Mouse (Mus musculus) WW6 (cell line): ENCODE results near the gene Nipa2.

Experiments
- DNase-seq: peaks from one replicate; pipeline ENCODE4 v3.0.0-alpha.2; 2013; ENCODE audit warnings: low read depth, low spot score

Gene Nipa2

DNA sequence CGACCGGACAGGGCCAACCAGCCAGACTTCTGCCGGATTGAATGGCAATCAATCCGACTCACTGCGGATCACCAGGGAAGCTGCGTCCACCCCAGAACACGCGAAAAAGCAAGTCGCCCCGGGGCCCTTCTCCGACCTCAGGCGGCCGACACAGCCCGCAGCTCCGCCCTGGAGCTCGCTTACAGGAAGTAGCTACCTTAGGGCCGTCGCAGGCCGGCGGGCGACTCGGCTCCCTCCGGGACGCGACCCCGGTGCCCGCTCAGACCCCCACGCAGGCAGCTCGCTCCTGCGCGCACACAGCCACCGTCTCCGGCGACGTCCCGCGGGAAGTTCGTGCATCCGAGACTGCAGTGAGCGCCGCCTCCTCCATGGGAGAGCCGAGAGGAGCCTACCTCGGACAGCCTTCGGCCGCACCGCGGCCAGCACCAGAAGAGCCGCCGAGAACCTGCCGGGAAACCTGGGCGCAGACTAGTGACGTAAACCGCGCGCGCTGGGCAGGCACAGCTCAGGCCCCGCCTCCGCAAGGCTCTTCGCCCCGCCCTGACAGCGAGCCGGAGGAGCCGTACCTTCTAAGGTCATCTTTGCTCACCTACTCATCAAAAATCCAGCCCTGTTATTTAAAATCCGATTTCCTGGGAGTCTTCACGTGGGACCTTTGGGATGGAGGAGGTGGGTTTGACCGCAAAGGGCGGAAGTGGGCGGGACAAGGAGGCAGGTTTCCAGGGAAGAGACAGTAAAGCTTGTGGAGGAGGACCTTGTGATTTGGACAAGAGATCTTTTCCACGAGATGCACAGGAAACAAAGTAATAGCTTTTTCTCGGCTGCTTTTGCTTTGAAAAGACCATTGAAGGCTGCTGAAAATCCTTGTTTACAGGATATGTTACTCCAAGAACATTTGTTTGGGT is at the start of gene Nipa2:
Nipa2 (minus strand) TSS at position 473 of the 905 bp plus-strand sequence.
- DNase-seq = peak; percentile 86

DNA sequence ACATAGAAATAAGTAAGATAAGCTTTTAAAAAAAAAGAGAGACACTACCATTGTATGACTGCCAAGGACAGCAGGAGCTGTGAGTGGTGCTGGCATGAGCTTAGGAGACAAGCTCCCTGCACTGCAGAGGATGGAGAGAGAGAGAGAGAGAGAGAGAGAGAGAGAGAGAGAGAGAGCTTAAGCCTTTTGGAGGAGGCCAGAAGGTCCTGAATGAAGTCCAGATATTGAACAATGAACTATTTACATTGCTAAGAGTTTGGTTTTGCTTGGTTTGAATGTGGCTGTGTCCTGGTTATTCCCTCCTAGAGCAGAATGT is 48.7 kb upstream of the Nipa2 start:
- no peak for DNase-seq

DNA sequence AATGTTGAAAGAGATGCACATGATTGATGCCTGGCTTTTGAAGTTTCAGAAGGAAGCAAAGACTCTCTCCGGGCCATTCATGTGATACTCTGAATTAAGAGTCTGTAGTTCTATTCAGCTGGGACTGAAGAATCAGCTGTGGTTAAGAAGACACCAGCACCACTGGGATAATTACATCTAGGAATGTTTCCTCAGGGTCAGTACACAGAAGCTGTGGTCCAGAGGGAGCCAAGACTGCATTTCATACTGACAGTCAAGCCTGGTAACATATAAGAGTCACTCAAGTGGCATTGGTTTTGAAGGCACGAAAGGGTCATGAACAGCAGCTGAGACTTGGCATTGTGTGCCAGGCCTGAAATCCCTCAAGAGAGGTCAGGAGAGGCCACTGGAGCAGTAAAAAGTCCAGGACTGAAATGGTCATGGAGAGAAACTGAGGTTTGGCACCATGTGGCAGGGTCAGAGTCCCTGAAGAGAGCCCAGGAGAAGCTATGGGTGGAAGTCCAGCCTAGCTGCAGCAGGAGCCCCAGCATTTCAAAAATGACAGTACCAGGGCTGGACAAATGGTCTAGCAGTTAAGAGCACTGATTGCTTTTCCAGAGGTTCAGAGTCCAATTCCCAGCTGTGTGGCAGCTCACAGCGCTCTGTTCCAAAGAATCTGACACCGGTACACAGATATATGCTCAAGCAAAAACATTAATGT is 48.2 kb upstream of the Nipa2 start:
- no peak for DNase-seq

DNA sequence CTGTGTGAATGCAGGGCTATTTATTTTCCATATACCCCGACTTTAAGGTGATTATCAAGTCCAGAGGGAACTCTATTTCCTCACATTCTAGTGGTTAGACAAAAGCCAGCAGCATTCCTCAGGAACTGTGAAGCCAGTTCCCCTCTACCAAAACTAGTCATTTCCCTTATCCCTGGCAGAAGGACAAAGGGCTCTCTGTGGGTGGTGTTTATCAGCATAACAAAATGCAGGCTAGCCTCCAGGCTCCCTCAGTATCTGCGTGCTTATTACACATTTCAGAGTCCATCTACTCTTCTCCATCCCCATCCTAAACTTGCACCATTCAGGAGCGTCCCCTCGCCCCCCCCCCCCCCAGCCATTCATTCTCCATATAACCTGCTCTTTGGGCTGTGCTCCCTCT is 36.7 kb upstream of the Nipa2 start:
- no peak for DNase-seq

DNA sequence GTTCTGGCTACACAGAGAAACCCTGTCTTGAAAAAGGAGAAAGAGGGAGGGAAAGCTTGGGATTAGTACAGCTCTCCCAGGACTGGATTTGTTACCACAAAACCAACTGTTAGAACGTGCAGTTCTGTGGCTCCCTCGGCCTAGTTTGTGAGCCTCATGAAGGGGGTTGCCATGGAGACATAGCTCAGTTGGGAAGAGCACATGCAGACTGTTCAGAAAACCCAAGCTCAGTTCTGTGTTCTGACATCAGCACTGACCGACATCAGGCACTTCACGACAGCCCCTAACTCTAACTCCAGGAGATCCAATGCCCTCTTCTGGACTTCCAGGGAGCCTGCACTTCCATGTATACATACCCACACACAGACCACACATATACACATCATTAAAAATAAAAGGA is 32.7 kb upstream of the Nipa2 start:
- DNase-seq = no peak

DNA sequence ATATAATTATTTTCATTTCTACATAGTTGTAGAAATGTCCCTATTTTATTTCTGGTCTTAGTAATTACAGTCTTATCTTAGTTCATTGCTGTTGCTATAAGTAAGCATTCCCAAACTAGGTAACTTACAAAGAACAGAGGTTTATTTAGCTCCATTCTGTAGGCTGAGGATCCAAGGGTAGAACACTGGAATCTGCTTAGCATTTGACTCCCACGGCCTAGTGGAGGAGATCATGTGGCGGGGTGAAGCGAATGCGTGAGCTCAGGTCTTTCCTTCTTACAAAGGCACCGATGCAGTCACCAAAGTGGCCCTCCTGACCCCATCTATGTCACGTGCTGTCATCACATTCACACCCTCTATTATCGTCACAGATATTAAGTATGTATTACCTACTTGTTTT is 29.6 kb upstream of the Nipa2 start:
- DNase-seq = no peak

DNA sequence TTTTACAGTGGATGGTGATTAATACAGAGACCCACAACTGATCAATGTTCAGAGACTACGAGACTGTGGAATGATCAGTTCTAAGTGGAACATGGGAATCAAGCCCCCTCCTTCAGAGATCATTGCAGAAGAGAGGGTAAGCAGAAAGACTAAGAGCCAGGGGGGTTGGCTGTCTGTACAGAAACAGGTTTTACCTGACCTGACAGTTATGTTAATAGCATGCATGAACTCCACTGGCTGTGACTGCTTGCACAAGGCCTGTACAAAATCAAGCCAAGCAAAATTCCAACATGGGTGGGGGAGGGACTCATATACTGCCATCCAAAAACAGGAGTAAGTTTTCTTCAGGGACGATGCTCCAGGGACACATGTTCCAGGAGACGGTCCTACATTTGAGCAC is 28.9 kb upstream of the Nipa2 start:
- DNase-seq = no peak

DNA sequence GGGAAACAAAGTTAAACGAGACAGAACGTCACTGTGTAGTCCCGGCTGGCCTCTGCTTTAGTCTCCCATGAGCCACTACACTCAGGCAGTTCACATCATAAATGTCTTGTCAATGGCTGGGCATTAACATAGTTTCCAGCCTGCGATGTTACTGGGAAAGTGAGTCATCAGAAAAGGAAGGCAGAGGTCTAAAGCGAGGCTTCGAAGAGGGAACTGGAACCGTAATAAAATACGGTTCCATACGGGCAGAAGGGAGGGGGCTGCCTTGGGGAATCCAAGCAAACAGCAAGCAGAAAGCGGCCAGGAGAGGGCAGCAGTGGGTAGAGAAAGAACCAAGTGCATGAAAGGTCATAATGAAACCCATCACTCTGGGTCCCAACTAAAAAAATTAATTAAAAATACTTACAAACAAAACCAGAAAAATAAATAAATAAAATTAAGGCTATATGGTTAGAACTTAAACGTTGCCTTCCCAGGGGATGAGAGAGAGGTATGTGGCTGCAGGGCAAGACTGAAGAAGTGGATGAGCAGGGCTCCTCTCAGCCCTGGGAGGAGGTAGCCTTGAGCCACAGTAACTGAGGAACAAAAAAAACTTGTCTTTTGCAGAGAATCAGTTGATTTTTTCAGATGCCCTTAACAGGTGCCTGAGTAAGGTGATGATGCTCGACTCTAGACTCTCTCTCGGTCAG is 24.4 kb upstream of the Nipa2 start:
- no peak for DNase-seq

DNA sequence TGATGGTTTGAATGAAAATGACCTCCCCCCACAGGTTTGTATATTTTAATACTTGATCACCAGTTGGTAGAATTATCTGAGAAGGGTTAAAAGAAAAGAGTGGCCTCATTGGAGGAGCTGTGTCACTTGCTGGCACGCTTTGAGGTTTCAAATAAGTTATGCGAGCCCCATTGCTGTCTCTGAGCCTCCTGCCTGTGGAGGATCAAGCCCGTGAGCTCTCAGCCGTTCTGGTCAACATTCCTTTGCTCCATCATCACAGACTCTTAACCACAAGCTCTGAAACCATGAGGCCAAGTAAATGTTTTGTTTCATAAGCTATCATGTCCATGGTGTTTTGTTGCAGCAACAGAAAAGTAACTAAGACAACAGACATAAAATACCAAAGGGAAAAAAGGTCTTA is 22.5 kb upstream of the Nipa2 start:
- no peak for DNase-seq

DNA sequence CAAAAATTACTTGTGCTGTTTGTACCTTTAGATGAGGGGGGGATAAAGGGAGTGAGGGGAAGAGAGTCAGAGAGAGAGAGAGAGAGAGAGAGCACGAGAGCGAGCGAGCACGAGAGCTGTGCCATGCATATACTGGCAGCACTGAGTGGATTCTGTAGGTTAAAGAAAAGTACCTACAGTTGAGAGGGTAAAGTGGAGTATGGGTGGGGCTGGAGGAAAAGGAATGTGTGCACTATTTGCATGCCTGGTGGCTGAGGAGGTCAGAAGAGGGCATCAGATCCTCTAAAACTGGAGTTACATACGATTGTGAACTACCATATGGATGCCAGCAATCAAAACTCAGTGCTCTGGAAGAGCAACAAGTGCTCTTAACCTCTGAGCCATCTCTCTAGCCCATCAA is 20.8 kb upstream of the Nipa2 start:
- no peak for DNase-seq

DNA sequence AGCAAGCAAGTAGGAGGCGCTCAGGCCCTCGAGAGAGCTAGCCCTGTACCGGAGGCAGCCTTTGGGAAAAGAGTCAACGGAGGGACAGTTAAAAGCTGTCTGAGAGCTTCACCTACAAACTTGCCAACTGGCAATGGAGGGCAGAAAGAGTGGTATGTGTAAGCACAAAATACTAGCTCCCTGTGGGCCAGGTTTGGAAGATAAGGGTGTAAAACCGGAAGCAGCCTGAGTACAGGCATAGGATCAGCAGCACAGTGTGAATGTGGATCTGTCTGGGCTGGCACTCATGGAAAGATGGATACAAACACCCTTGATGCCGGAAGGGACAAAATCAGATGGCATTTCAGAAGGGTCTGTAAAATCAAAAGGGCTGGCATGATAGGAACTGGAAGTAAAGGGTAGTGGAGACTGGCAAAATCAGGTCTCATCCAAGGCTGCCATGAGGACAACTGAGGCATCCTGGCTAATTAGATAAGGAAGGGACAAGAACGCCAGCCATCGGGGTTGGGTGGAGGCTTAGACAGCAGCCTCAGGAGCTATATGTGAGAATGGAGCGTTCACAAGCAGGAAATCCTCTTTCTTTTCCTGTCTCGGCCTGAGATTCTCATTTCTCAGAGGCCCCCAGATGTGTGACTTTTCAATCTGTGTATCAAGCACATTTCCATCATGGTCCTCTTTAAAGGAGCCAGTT is 19.9 kb upstream of the Nipa2 start:
- no peak for DNase-seq

DNA sequence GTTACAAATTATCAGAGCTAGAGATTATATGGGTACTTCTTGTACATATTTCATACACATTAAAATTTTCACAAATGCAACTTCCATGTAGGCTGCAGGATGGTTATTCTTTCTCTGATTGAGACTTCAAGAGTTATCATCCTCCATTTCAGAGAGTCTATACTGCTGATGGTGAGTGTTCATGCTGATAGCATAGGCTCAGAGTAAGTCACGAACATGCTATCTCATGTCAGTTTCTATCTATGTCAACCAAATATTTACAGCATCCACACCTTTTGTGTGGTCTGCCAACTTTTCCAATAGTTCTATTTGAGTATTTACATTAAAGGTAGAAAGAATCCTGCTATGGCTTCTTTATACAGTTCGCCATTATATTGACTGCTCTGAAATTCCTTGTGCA is 19.2 kb upstream of the Nipa2 start:
- DNase-seq = no peak

DNA sequence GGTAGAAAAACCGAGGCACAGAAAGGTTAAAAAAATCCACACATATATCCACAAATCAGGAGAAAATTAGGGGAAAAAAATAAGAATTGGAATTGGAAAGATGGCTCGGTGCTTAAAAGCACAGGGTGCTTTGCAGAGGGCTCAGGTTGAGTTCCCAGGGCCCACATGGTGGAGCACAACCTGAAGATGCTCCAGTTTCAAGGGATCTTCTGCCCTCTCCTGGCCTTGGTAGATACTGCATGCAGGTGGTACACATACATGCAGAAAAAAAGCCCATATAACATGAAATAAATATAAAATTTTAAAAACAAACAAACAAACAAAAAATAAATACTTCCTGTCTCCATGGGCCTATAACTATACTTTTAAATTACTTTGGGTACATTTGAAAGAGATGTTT is 12.2 kb upstream of the Nipa2 start:
- DNase-seq = no peak

DNA sequence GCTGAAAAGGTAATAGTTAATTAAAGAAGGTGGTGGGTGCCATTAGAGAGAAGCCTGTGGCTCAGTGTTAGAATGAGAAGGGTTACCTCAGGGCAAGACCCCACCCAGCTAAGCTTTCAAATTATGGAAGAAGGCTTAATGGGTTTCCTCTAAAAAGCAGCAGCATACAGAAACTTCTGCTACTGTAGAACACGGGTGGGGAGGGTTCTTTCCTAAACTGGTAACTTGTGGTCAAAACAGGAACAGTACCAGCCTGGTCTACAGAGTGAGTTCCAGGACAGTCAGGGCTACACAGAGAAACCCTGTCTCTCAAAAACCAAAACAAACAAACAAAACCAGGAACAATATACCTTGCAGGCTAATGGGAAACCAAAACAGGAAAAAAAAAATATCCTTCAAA is 7.1 kb upstream of the Nipa2 start:
- no peak for DNase-seq

DNA sequence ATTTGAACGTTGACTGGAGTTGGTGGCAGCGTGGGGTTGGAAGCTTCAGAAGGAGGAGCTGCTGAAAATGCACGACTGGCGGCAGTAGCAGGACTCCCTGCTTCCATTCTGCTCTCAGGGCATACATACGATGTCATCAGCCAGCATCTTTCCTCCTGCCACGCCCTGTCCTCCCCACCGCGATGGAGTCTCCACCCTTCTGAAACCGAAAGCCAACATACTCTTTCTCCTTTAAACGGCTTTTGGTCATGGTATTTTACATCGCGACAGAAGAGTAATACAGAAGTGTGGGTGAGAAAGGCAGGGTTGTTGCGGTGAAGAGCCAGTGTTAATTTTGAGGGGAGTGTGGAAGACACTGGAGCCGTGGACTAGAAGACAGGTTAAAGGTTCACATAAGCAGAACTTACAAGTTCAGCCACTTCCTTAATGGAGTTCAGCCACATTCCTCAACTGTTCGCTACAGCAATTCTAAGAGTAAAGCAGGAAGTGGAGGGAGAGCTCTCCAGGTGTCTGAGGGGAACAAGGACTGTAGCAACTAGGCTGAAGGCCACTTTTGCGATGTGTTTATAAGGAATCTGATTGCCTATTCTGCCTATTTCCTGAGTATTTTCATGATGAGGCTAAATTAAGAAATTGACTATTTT is 6.1 kb upstream of the Nipa2 start:
- DNase-seq = no peak

DNA sequence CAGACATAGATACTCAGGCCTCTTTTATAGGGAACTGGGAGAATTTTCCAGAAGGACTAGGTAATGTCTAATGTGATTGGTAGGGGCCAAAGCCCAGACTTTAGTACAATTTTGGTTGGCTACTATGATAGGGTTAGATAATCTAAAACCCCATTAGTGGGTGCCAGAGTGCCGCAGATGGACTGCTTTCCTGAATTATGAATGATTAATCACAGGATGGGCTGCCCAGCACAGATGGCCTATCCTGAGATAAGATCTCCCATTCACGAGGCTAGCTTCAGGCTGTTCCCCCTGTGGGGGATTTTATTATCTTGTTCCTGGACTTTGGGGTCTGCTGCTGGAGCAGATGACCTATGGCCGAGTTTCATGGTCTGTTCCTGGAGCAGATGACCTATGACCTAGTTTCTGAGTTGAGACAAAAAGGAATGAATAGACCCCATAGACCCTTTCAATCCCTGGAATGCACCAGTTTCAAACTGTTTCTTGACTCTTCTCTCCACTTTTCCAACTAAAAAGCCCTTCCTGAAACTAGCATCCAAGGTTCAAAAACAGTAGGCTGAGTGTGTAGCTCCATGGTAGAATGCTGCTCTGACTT is 4.7 kb upstream of the Nipa2 start:
- no peak for DNase-seq

DNA sequence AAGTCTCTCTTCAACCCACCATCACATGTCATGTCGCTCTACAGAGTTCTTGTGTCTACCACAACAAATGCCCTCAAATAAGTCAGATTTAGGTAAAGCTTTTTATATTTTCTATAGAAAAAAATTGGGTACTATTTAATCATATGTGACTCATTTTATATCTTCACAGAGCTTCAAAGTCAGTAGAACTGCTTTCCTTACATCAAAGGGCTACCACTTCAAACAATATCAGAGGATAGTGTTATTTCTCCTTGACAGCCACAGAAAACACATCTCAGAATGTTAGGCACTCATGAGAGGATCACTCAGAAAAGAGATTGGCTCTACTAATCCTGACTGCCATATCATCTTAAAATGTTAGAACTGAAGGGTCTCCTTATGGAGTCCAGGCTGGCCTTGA is 1.8 kb downstream of the Nipa2 start:
- no peak for DNase-seq

DNA sequence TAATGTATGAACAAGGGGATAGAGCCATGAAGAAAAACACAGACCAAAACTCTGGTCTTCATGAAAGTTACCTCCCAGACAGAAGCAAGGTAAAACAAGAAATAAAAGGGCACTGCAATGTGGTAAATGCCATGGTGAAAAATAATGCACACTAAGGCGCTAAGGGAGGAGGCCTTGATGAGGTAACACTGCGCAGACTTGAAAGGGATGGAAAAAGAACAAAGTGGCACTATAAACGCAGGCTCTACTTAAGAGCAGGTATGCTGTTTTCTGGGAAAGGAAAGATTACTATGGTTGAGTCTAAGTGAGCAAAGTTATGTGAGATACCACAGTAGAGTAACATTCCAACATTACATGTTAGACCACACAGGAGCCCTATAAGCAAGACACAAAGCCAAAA is 2.5 kb downstream of the Nipa2 start:
- no peak for DNase-seq

DNA sequence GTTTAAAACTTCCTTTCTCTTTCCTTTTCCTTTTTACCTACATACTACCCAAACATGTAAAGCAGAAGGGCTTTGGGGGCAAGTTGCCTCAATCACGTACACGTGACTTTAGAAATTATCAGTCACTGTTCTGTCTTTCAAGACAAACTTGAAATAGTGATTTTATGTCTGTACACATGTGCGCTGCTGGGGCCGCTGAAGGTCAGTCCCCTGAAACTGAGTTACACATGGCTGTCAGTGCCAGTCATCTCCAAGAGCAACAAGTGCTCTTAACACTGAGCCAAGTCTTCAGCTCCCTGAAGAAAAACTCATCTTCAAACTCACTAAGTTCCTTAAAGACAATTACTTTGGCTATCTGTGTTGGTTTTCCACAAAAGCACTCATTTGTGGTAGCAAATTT is 4.4 kb downstream of the Nipa2 start:
- no peak for DNase-seq

DNA sequence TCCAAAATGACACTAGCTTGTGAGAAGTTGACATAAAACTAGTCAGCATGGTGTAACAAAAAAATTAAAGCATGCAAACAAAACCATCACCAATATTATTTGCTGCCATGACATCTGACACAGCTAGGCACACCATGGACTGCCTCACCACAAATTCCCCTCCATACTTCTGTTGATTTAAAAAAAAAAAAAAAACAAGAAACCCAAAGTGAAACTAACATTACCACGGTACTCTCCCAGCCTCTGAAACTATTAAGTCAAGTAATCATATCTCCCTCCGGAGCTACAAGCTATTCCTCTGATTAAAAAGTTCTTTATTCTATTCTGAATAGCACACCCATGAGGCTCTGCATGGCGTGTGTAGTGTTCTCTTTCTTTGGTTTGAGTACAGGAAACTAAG is 5.1 kb downstream of the Nipa2 start:
- DNase-seq = no peak

DNA sequence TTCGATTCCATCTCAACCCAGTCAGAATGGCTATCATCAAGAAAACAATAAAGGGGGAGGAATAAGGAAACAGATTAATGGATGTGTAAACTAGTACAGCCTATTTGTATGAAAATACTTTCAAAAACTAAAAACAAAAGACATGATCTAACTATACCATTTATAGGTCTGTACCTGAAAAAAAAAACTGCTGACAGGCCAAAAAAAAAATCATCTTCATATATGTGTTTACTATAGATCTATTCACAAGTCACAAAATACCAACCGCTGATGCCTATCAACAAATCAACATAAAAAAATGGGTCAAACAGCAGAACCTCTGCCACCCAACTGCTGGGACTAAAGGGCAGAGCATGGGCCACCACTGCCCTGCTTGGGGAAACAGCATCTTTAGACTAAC is 6.2 kb downstream of the Nipa2 start:
- no peak for DNase-seq
